Mouse (Mus musculus) lung, postnatal 4 days (tissue): Measurements from ENCODE around the gene Src.
A peak's percentile ranks its signal among the peaks of the same experiment; 100 is the strongest.
"Not testable (repeated sequence)": the region's sequence is repeated elsewhere in the genome, so short reads cannot be mapped to it uniquely, and the experiment has no call there.

Experiments used
- DNase-seq, 2 experiments: peaks; one replicate each; pipeline ENCODE4 v3.0.0; 2021

Gene Src

GRCm38 (mm10) chr2:157418206-157418605 lies at the start of gene Src:
Gene Src (plus strand): TSS chr2:157418444.
- no peak for DNase-seq

GRCm38 (mm10) chr2:157371696-157372095 lies 46.5 kb upstream of the Src start:
- no peak for DNase-seq

- peak; percentile 53 to 80 for DNase-seq
Measured at GRCm38 (mm10) chr2:157373681-157374080, 44.6 kb upstream of the Src start.

- DNase-seq: no peak
Measured at GRCm38 (mm10) chr2:157375051-157375450, 43.2 kb upstream of the Src start.

- no peak for DNase-seq
Measured at GRCm38 (mm10) chr2:157375794-157376757, 42.2 kb upstream of the Src start.

GRCm38 (mm10) chr2:157376995-157377394 lies 41.2 kb upstream of the Src start:
- no peak for DNase-seq

- DNase-seq: no peak
Measured at GRCm38 (mm10) chr2:157384836-157385235, 33.4 kb upstream of the Src start.

GRCm38 (mm10) chr2:157388901-157389590 lies 29.2 kb upstream of the Src start:
- not testable (repeated sequence) for DNase-seq

- DNase-seq: no peak
Measured at GRCm38 (mm10) chr2:157389591-157389921, 28.7 kb upstream of the Src start.

GRCm38 (mm10) chr2:157392331-157392730 lies 25.9 kb upstream of the Src start:
- no peak for DNase-seq

- no peak for DNase-seq
Measured at GRCm38 (mm10) chr2:157393549-157393948, 24.7 kb upstream of the Src start.

GRCm38 (mm10) chr2:157394868-157395267 lies 23.4 kb upstream of the Src start:
- DNase-seq: peak; percentile 59 to 76

GRCm38 (mm10) chr2:157395371-157395770 lies 22.9 kb upstream of the Src start:
- DNase-seq: no peak

GRCm38 (mm10) chr2:157395960-157396359 lies 22.3 kb upstream of the Src start:
- no peak for DNase-seq

- DNase-seq: peak; percentile 25 to 49
Measured at GRCm38 (mm10) chr2:157397376-157397775, 20.9 kb upstream of the Src start.

GRCm38 (mm10) chr2:157398539-157398938 lies 19.7 kb upstream of the Src start:
- DNase-seq: no peak

GRCm38 (mm10) chr2:157399797-157400196 lies 18.4 kb upstream of the Src start:
- peak; percentile 33 to 77 for DNase-seq

GRCm38 (mm10) chr2:157400491-157400890 lies 17.8 kb upstream of the Src start:
- DNase-seq: no peak

GRCm38 (mm10) chr2:157401261-157401660 lies 17.0 kb upstream of the Src start:
- no peak for DNase-seq

- peak; percentile 72 to 88 for DNase-seq
Measured at GRCm38 (mm10) chr2:157407596-157407995, 10.6 kb upstream of the Src start.

GRCm38 (mm10) chr2:157409793-157410533 lies 8.3 kb upstream of the Src start:
- peak in 1 of 2 experiments; percentile 54 for DNase-seq

GRCm38 (mm10) chr2:157411151-157411693 lies 7.0 kb upstream of the Src start:
- peak in 1 of 2 experiments; percentile 66 for DNase-seq

- no peak for DNase-seq
Measured at GRCm38 (mm10) chr2:157412497-157412896, 5.7 kb upstream of the Src start.
